Mouse (Mus musculus): ENCODE measurements around the gene Pspc1. TPM values are rescaled to one million over a fixed set of nuclear protein-coding genes. Genes with fewer than 3 reads are reported as not detected.
A peak's percentile ranks its signal among the peaks of the same experiment; 100 is the strongest.
"Not testable (repeated sequence)": the region's sequence is repeated elsewhere in the genome, so short reads cannot be mapped to it uniquely, and the experiment has no call there.

Pspc1 gene
- 29.5 and 37.9 TPM in 2 replicates for polyA plus RNA-seq (2016; fragmentation: Nextera tagmentation; extraction: Ambion mirVana)

DNA sequence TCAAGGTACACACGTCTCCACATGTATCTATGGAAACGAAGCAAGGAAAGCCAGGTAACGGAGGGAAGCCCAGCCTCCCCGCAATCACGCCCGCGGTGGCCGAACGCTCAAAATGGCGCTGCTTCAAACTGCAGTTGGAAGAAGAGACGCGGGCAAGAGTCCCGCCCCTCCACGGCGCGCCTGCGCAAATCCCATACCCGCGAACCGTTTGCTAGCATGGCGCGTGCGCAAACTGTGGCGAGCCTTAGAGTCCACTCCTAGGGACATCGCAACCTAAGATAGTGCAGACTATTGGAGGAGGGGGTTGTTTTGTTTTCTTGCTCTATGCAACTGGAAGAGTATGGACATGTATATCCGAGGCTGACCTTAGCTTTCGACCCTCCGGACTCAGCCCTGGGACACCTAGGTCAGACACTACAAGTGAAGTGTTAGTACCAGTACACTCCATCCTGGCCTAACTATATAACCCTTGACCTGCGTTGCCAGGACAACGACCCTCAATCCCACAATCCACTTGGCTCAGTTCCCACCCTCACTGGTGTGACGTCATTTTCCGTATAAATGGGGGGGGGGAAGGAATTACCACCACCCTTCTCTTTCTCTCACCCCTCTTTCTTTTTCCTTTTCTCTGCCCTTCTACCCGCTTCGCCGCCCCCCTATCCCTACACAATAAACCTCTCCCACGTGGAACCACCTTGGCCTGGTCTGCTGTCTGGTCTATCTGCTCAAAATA is at the start of gene Pspc1:
TSS of gene Pspc1 (minus strand) at position 117 of the 733 bp plus-strand sequence.
- no peaks in the 10 kb centered on the region for H3K9me3 ChIP-seq (replicated peaks)
- H3K9ac ChIP-seq = peak within 1 kb of the TSS; percentile 92
- under 1% methylated on average over 36 of the region's 36 CpGs for WGBS
- H3K4me1 ChIP-seq (replicated peaks) = peaks cover 16% of the 10 kb centered on the region
- no peaks in the 10 kb centered on the region for H3K36me3 ChIP-seq
- peak within 1 kb of the TSS; percentile 89 for H3K4me2 ChIP-seq
- peak within 1 kb of the TSS; percentile 89 for H3K4me3 ChIP-seq
- H3K27me3 ChIP-seq (replicated peaks) = no peaks in the 10 kb centered on the region
- peak within 1 kb of the TSS; percentile 94 for H3K27ac ChIP-seq (ENCODE audit: poor library complexity, severe bottlenecking)
- ATAC-seq (ENCODE audit: insufficient number of reproducible peaks, low FRiP score) = peak; percentile 96

- ATAC-seq (ENCODE audit: insufficient number of reproducible peaks, low FRiP score) = no peak
- no peaks in the 10 kb centered on the region for H3K4me1 ChIP-seq (replicated peaks)
- no peak overlapping the region for H3K4me3 ChIP-seq
- no peak overlapping the region for H3K4me2 ChIP-seq
- no peaks in the 10 kb centered on the region for H3K27me3 ChIP-seq (replicated peaks)
- no peak overlapping the region for H3K27ac ChIP-seq (ENCODE audit: poor library complexity, severe bottlenecking)
- no peak overlapping the region for H3K9ac ChIP-seq
- H3K9me3 ChIP-seq (replicated peaks) = no peaks in the 10 kb centered on the region
- H3K36me3 ChIP-seq = no peaks in the 10 kb centered on the region
Observed at GRCm38 (mm10) chr14:56824562-56824961, 46.4 kb upstream of the Pspc1 start.

- H3K27me3 ChIP-seq (replicated peaks) = no peaks in the 10 kb centered on the region
- H3K4me2 ChIP-seq = peak overlapping the region; percentile 39
- WGBS = 22% methylated on average over 10 of the region's 11 CpGs
- no peak for ATAC-seq (ENCODE audit: insufficient number of reproducible peaks, low FRiP score)
- H3K4me3 ChIP-seq = peak overlapping the region; percentile 4; the same call in 1 of the 2 replicates
- peaks cover 9% of the 10 kb centered on the region for H3K4me1 ChIP-seq (replicated peaks)
- H3K27ac ChIP-seq (ENCODE audit: poor library complexity, severe bottlenecking) = no peak overlapping the region
- H3K36me3 ChIP-seq = no peaks in the 10 kb centered on the region
- H3K9me3 ChIP-seq (replicated peaks) = no peaks in the 10 kb centered on the region
- H3K9ac ChIP-seq = no peak overlapping the region
Observed at GRCm38 (mm10) chr14:56817616-56818015, 39.5 kb upstream of the Pspc1 start.

DNA sequence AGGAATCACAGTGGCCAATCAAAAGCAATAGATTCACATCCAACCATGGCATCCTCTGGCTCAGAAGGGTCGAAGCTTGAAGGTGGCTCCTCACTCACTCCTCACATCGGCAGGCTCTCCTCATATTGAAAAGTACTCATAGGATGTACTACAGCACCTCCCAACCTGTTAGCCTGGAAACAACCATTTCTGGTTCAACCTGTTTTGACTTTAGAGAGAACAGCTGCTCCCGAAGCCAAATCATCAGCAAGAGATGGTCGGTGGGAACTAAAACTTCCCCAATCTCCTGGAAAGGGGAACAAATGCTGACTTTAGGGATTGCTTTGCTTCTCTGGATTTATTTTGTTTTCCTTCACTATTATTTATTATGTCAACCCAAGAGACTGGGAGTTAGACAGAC is 39.0 kb upstream of the Pspc1 start:
- H3K9ac ChIP-seq = no peak overlapping the region
- H3K9me3 ChIP-seq (replicated peaks) = no peaks in the 10 kb centered on the region
- H3K4me3 ChIP-seq = no peak overlapping the region
- H3K4me2 ChIP-seq = no peak overlapping the region
- H3K27me3 ChIP-seq (replicated peaks) = no peaks in the 10 kb centered on the region
- no peaks in the 10 kb centered on the region for H3K36me3 ChIP-seq
- H3K27ac ChIP-seq (ENCODE audit: poor library complexity, severe bottlenecking) = no peak overlapping the region
- ATAC-seq (ENCODE audit: insufficient number of reproducible peaks, low FRiP score) = no peak
- WGBS = 70% methylated on average over 4 of the region's 4 CpGs
- H3K4me1 ChIP-seq (replicated peaks) = peaks cover 9% of the 10 kb centered on the region

GRCm38 (mm10) chr14:56816541-56816940 is 38.4 kb upstream of the Pspc1 start:
- 76% methylated on average over 4 of the region's 4 CpGs for WGBS
- no peaks in the 10 kb centered on the region for H3K9me3 ChIP-seq (replicated peaks)

DNA sequence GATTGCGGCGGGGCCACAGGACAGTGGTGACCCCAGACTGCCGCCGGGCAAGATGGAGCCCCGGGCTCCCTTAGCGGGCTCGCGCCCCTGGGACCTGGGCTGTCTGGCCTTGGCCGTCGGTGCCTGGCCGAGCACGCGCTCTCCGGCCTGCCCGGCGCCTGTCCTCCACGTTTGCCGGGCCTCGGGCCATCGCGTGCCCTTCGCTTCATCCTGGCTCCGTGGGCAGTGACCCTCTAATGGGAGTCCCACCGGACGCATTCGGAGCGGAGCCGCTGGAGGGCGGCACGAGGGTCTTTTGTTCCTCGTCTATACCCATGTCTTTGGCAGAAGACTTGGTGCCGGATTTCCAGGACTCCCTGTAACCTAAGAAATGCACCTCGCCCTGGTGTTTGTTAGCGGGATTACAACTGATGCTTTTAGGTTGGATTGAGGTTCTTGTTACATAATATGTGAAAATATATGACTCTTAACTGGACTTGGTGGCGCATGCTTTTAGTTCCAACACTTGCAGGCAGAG is 34.5 kb upstream of the Pspc1 start:
- 1% methylated on average over 35 of the region's 35 CpGs for WGBS
- Histone ChIP-seq H3K36me3 (peaks cover 7% of the 10 kb centered on the region; the same call in 1 of the 2 replicates), H3K27ac (ENCODE audit: poor library complexity, severe bottlenecking) (peak overlapping the region; percentile 93), H3K9me3 (replicated peaks) (no peaks in the 10 kb centered on the region), H3K27me3 (replicated peaks) (no peaks in the 10 kb centered on the region), H3K4me2 (peak overlapping the region; percentile 74), H3K9ac (peak overlapping the region; percentile 67), H3K4me1 (replicated peaks) (peaks cover 16% of the 10 kb centered on the region), H3K4me3 (peak overlapping the region; percentile 55)
- ATAC-seq (ENCODE audit: insufficient number of reproducible peaks, low FRiP score) = peak; percentile 33

More at GRCm38 (mm10) chr14:56816541-56816940, 38.4 kb upstream of the Pspc1 start:
- ATAC-seq (ENCODE audit: insufficient number of reproducible peaks, low FRiP score) = no peak
- Histone ChIP-seq H3K4me1 (replicated peaks) (peaks cover 9% of the 10 kb centered on the region), H3K27me3 (replicated peaks) (no peaks in the 10 kb centered on the region), H3K4me3 (no peak overlapping the region), H3K9ac (no peak overlapping the region), H3K36me3 (no peaks in the 10 kb centered on the region), H3K4me2 (no peak overlapping the region), H3K27ac (ENCODE audit: poor library complexity, severe bottlenecking) (no peak overlapping the region)

DNA sequence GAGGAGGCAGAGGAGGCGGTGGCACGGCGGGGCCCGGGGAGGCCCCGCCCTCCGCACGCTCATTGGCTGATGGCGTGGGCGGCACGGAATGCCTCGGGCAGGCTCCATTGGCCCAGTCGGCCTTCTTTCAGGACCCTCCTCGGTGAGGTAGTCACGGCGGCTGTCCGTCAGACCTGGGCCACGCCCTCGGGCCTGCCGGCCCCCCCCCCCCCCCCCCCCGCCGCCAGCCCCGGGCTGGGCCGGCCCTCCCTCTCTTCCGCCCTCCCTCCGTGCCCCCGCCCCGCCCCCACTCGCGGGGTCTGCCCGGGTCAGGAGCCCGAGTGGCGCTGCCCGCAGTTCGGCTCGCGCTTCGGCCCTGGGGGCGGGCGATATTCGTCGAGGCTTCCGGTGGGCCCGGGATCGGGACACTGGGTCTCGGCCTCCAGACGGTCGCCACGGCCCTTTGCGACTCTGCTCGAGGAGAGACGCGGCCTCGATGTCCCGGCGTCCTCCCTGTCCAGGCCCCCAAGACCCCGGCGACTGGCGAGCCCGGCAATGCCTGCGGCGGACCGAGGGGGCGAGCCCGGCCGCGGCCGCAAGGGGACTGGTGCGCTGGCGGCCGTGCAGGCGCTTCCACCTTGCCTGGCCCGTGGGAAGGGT is 33.7 kb upstream of the Pspc1 start, which contains the start of gene Zmym5:
TSS of gene Zmym5 (minus strand) at position 16 of the 639 bp plus-strand sequence.
- peaks cover 14% of the 10 kb centered on the region for H3K4me1 ChIP-seq (replicated peaks)
- peak within 1 kb of the TSS; percentile 90 for H3K9ac ChIP-seq
- peak within 1 kb of the TSS; percentile 94 for H3K27ac ChIP-seq (ENCODE audit: poor library complexity, severe bottlenecking)
- not testable (repeated sequence) for H3K27me3 ChIP-seq (replicated peaks); H3K36me3 ChIP-seq; H3K9me3 ChIP-seq (replicated peaks)
- WGBS = under 1% methylated on average over 46 of the region's 72 CpGs
- peak within 1 kb of the TSS; percentile 82 for H3K4me3 ChIP-seq
- peak; percentile 98 for ATAC-seq (ENCODE audit: insufficient number of reproducible peaks, low FRiP score)
- H3K4me2 ChIP-seq = peak within 1 kb of the TSS; percentile 77

DNA sequence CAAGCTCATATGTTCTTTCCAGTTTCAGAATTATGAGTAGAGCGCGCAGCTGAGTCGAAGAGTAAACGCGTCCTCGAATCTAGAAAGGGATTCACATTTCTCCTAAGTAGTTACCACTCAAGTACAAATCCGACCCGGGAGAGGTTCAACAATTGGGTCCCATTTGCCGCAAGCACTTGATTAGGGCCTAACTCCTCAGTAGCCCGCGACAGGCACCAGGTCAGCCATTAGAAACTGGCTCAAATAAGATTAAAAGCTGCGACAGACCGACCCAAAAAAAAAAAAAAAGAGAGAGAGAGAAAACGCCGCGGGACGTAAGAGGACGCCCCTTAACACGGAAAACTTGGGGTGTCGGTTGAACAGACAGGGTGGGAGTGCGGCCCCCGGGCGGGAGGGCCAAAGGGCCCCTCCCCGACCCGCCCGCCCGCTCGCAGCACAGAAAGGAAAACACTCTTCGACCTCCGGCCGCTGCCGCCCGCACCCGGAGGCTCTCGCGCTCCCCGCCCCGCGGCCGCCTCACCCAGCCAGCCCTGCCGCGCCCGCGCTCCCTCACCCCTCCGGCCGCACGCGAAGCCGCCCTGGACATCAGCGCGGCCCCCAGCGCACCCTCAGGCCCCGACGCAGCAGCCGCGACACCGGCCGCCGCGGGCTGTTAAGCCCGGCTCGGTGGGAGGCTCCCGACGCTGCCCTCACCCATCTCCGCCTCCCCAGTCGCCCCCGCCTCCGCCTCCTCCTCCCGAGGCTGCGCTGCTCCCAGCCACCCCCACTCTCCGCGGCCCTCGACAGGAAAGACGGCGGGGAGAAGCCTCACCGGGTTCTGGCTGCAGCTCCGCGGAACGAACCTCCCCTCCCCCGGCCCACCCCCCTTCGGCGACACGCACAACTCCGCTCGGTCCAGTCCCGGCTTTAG is 32.9 kb upstream of the Pspc1 start:
- Histone ChIP-seq H3K36me3 (peaks cover 12% of the 10 kb centered on the region; the same call in 1 of the 2 replicates), H3K9ac (peak overlapping the region; percentile 90), H3K27ac (ENCODE audit: poor library complexity, severe bottlenecking) (peak overlapping the region; percentile 94), H3K4me2 (peak overlapping the region; percentile 77), H3K4me3 (peak overlapping the region; percentile 82), H3K4me1 (replicated peaks) (peaks cover 14% of the 10 kb centered on the region)
- under 1% methylated on average over 56 of the region's 86 CpGs for WGBS
- H3K27me3 ChIP-seq (replicated peaks); H3K9me3 ChIP-seq (replicated peaks): not testable (repeated sequence)
- ATAC-seq (ENCODE audit: insufficient number of reproducible peaks, low FRiP score) = peak; percentile 86

DNA sequence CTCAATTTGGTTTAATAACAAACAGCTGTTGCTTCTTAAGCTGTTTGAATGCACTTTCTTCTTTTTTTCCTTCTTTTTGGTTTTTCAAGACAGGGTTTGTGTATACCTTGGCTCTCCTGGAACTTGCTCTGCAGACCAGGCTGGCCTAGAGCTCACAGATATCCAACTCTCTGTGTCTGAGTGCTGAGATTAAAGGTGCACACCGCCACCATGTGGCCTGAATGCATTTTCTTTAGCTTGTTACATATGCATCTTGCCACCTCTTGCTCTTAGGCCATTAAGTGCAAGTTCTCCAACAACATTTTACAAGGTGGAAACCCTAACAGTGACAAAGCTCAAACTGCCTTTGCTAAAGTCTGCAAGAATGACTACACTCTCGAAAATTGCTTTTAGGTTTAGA is 15.1 kb upstream of the Pspc1 start:
- Histone ChIP-seq H3K4me3 (no peak overlapping the region), H3K27me3 (replicated peaks) (no peaks in the 10 kb centered on the region), H3K27ac (ENCODE audit: poor library complexity, severe bottlenecking) (no peak overlapping the region), H3K9ac (no peak overlapping the region), H3K4me2 (no peak overlapping the region), H3K36me3 (peaks cover 53% of the 10 kb centered on the region), H3K4me1 (replicated peaks) (no peaks in the 10 kb centered on the region), H3K9me3 (replicated peaks) (no peaks in the 10 kb centered on the region)
- 40% methylated on average over 2 of the region's 2 CpGs for WGBS
- ATAC-seq (ENCODE audit: insufficient number of reproducible peaks, low FRiP score) = no peak

DNA sequence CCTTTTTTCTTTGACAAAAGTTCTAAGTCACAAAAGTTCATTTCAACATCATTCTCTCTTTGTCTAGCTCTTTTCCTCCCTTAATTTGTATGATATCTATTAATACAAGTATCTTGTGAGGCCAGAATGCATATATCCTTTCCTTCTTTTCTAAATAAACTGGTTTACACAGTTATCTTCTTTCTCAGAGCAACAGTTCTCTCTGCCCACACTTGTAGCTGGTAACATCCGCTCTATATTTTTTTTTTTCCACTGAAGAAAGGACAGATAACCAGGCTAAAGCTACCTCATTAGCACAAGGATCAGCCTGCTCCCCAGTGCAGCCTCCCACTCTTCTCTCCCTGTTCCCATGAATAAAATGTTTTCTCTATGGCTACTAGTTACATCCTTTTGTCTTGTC is 6.5 kb upstream of the Pspc1 start:
- 58% methylated on average over 1 of the region's 1 CpGs for WGBS
- peaks cover 4% of the 10 kb centered on the region; the same call in 1 of the 2 replicates for H3K4me1 ChIP-seq (replicated peaks)

More for the DNA sequence above, 6.5 kb upstream of the Pspc1 start:
- Histone ChIP-seq H3K9me3 (replicated peaks) (no peaks in the 10 kb centered on the region), H3K36me3 (no peaks in the 10 kb centered on the region), H3K27ac (ENCODE audit: poor library complexity, severe bottlenecking) (no peak overlapping the region), H3K4me3 (no peak overlapping the region), H3K4me2 (no peak overlapping the region), H3K27me3 (replicated peaks) (no peaks in the 10 kb centered on the region), H3K9ac (no peak overlapping the region)
- no peak for ATAC-seq (ENCODE audit: insufficient number of reproducible peaks, low FRiP score)

Data from heart, embryonic 12.5 days (tissue).